Mouse (Mus musculus) hindbrain, postnatal 0 days (tissue): ENCODE results near the gene Pglyrp1. TPM values are rescaled to one million over a fixed set of nuclear protein-coding genes. Genes with fewer than 3 reads are reported as not detected.

Source experiments
- ATAC-seq: fragments of 200-750 bp; cut with Nextera tagmentation; 2 replicates; pipeline ENCODE4 v1.8.0; 2017; ENCODE audit warnings: mild to moderate bottlenecking, moderate TSS enrichment, moderate library complexity
- DNase-seq: peaks from one replicate; pipeline ENCODE4 v3.0.0-alpha.2; 2015; ENCODE audit warnings: low spot score
- H3K27ac ChIP-seq: fragments of 300-500 bp; sonication (generic); 2 replicates; pipeline ENCODE4 v1.5.1; 2014; ENCODE audit warnings: mild to moderate bottlenecking
- H3K27me3 ChIP-seq: fragments of 300-500 bp; sonication (generic); 2 replicates; pipeline ENCODE4 v1.6.1; 2014; ENCODE audit warnings: low read length, mixed read lengths; ENCODE audit not compliant: insufficient read depth
- H3K36me3 ChIP-seq: fragments of 300-500 bp; sonication (generic); 2 replicates; pipeline ENCODE4 v1.6.1; 2014; ENCODE audit warnings: low read length, mixed read lengths; ENCODE audit not compliant: insufficient read depth
- H3K4me1 ChIP-seq: fragments of 300-500 bp; sonication (generic); 2 replicates; pipeline ENCODE4 v1.6.1; 2014; ENCODE audit warnings: antibody characterized with exemption, low read length, mixed read lengths; ENCODE audit not compliant: insufficient read depth
- H3K4me2 ChIP-seq: fragments of 300-500 bp; sonication (generic); 2 replicates; pipeline ENCODE4 v1.6.1; 2014; ENCODE audit warnings: low read depth, mild to moderate bottlenecking, low read length, moderate library complexity, mixed read lengths
- H3K4me3 ChIP-seq: fragments of 300-500 bp; sonication (generic); 2 replicates; pipeline ENCODE4 v1.5.1; 2014; ENCODE audit warnings: low read length
- H3K9ac ChIP-seq: fragments of 300-500 bp; sonication (generic); replicated peaks from 2 replicates; pipeline ENCODE4 v1.6.1; 2014; ENCODE audit warnings: mild to moderate bottlenecking, low read length, moderate library complexity, mixed read lengths
- H3K9me3 ChIP-seq: fragments of 300-500 bp; sonication (generic); 2 replicates; pipeline ENCODE4 v1.6.1; 2016; ENCODE audit warnings: low read length, mixed read lengths
- CTCF ChIP-seq: IDR thresholded peaks from 2 replicates; pipeline ENCODE4 v1.5.1; 2016; ENCODE audit warnings: antibody characterized with exemption, control low read depth, low read depth
- WGBS: fragments of 180-500 bp; shearing (Covaris S2); extraction: QIAGEN DNeasy Blood & Tissue Kit; methylation state at CpG from one replicate; pipeline ENCODE4 v1.1.7; 2014; 5-methylcytosine and 5-hydroxymethylcytosine counted together
- polyA plus RNA-seq: library from polyadenylated mRNA; unstranded; fragments of >200 nt; fragmentation: Nextera tagmentation; extraction: Ambion mirVana; gene quantifications from 2 replicates; pipeline ENCODE4 v1.2.1, GENCODE M21; 2015
- total RNA-seq: library from RNA; depleted of rRNA; stranded (reverse); fragments of >200 nt; gene quantifications from 2 replicates; pipeline ENCODE4 v1.2.3, GENCODE M21; 2014

Gene Pglyrp1
- total and polyA plus RNA-seq, 2 experiments from 2014 or later = 29.7 to 30.0 TPM

DNA sequence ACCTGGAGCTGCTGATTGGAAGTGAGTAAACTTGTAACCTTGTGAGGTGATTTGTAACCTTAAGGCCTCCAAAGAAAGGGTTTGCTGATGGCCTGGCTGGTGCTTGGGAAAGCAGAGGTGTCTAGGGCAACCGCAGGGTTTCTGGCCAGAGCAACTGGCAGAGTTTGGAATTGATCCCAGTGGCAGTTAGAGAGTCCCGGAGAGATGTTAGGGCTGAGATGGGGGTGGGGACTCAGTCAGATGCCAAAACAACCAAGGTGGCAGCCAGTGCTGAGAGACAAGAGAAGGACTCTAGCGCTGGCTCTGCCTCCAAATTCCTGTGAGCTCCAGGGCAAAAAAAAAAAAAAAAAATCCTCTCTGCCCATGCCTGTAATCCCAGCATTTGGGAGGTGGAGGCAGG is 46.8 kb downstream of the Pglyrp1 start:
- 36% methylated on average over 3 of the region's 3 CpGs for WGBS
- no peak for TF ChIP-seq CTCF
- no peak for ATAC-seq

DNA sequence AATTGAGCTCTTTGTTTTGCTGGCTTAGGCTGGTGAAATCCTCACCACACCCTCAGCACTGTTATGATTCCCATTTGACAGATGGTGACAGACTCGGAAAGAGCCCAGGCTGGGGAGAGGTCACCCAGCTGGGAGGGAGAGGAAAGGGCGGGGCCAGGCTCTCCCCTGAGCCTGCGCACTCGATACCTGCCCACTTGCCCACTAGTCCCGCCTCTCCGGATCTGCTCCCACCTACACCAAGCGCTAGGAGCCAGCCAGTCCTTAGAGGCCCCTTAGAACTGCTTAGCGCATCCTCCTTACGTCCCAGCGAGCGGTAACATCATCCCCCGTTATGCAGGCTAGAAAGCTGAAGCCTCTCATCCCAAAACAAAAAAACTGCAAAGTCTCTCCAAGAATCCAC is 49.9 kb downstream of the Pglyrp1 start:
- Histone ChIP-seq H3K9me3 (no peaks in the 10 kb centered on the region), H3K27me3 (no peaks in the 10 kb centered on the region), H3K27ac (peak overlapping the region; percentile 59), H3K4me2 (peak overlapping the region; percentile 40), H3K4me1 (peaks cover 29% of the 10 kb centered on the region), H3K9ac (no peak overlapping the region), H3K36me3 (no peaks in the 10 kb centered on the region), H3K4me3 (peak overlapping the region; percentile 7; the same call in 1 of the 2 replicates)
- WGBS = 4% methylated on average over 12 of the region's 12 CpGs
- DNase-seq (peak; percentile 70), ATAC-seq (peak; percentile 8; the same call in 1 of the 2 replicates)
- no peak for TF ChIP-seq CTCF

More for the DNA sequence above, 46.8 kb downstream of the Pglyrp1 start:
- no peak overlapping the region for H3K4me2 ChIP-seq
- no peaks in the 10 kb centered on the region for H3K27me3 ChIP-seq
- peak; percentile 57 for DNase-seq
- H3K9me3 ChIP-seq = no peaks in the 10 kb centered on the region
- no peak overlapping the region for H3K9ac ChIP-seq
- no peaks in the 10 kb centered on the region for H3K36me3 ChIP-seq
- no peak overlapping the region for H3K4me3 ChIP-seq
- H3K4me1 ChIP-seq = peaks cover 11% of the 10 kb centered on the region; the same call in 1 of the 2 replicates
- H3K27ac ChIP-seq = peak overlapping the region; percentile 32; the same call in 1 of the 2 replicates

DNA sequence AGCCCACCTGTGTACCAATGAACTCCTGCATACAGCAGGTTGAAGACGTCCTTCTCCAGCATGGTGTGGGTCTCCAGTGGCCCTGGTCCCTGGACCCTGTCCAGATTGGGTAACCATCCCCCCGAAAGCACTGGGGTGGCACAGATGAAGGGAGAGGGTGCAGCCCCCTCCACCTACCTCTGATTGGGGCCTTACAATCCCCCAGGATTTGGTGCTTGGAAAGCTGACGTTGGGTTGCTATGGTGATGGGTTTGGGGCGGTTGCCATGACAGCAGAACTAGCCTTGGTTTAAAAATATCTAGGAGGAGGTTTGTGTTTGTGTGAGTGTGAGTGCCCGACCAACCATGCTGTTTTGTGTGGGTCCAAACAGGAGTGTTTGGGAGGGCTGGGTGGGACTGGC is 51.7 kb downstream of the Pglyrp1 start:
- DNase-seq = peak; percentile 85
- peak; percentile 8 for ATAC-seq
- no peaks in the 10 kb centered on the region for H3K27me3 ChIP-seq
- no peak for TF ChIP-seq CTCF
- 15% methylated on average over 5 of the region's 5 CpGs for WGBS
- no peak overlapping the region for H3K4me3 ChIP-seq
- H3K9ac ChIP-seq = no peak overlapping the region
- peak overlapping the region; percentile 74 for H3K4me2 ChIP-seq
- no peaks in the 10 kb centered on the region for H3K9me3 ChIP-seq
- peaks cover 29% of the 10 kb centered on the region for H3K4me1 ChIP-seq
- peak overlapping the region; percentile 92 for H3K27ac ChIP-seq
- H3K36me3 ChIP-seq = no peaks in the 10 kb centered on the region

DNA sequence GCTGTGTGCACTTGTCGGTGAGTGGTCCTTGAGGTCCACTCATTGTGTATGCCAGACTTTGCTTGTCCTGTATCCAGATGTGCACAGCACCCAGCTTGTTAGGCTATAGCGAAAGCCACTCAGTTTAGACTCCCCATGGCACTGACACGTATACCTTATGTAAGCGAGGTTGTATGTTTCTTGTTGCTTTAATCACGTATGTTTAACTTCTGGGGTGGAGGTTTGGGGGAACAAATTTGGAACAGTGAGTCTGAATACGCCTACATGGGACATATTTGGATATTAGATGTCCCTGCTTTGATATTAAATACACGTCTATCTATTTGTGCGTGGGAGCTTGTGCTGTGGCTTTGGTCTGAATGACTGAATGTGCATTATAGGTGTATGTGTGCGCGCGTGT is 52.1 kb downstream of the Pglyrp1 start:
- Histone ChIP-seq H3K27me3 (no peaks in the 10 kb centered on the region), H3K4me1 (peaks cover 34% of the 10 kb centered on the region), H3K36me3 (no peaks in the 10 kb centered on the region), H3K4me2 (peak overlapping the region; percentile 74), H3K27ac (peak overlapping the region; percentile 92), H3K4me3 (no peak overlapping the region), H3K9ac (no peak overlapping the region), H3K9me3 (no peaks in the 10 kb centered on the region)
- DNase-seq (no peak), ATAC-seq (no peak; the same call in 1 of the 2 replicates)
- TF ChIP-seq CTCF = no peak
- WGBS = 45% methylated on average over 11 of the region's 11 CpGs

DNA sequence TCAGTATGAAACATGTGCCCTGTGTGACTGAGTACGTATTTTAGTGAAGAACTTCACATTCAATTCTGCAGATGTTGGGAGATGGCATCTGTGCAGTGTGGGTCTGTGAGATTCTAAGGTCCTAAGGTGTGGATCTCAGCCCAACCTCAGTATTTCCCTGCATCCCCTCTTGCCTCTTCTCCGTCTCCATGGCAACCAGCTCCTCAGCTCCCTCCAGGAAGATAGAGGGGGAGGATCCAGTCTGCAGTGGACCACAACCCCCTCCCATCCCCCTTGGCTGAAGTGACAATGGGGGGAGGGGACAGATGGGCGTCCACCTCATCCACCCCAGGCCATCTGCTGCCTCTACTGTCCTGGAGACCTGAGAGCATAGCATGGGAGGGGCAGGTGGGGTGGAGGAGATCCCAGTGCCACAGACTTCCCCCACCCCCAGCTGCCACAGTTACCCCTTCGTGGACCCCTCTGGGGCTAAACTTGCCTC is 52.6 kb downstream of the Pglyrp1 start:
- ATAC-seq (peak; percentile 13; the same call in 1 of the 2 replicates), DNase-seq (peak; percentile 85)
- H3K27ac ChIP-seq = peak overlapping the region; percentile 92
- H3K36me3 ChIP-seq = no peaks in the 10 kb centered on the region
- TF ChIP-seq CTCF = no peak
- H3K9ac ChIP-seq = 0 out of 2 replicates have a peak overlapping the region, but pooled peaks have one; percentile 17
- WGBS = 14% methylated on average over 4 of the region's 4 CpGs
- H3K27me3 ChIP-seq = no peaks in the 10 kb centered on the region
- no peak overlapping the region for H3K4me3 ChIP-seq
- no peaks in the 10 kb centered on the region for H3K9me3 ChIP-seq
- peaks cover 35% of the 10 kb centered on the region for H3K4me1 ChIP-seq
- peak overlapping the region; percentile 74 for H3K4me2 ChIP-seq

DNA sequence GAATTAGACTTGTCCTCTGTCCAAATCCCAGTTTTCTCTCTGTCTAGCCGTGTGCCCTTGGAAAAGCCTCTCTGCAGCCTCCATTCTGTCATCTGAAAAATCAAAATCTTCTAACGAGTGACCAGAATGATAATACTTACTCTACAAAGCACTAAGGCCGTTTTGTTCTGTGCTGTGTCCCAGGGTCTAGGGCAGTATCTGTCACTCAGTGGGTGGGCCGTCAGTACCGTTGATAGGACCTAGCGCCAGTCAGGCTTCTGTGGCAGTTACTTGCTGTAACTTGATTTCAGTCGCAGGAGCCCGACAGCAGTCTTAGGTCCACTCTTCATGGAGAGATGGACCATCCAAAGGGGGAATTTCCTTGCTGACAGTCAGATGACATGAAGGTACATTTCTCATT is 53.2 kb downstream of the Pglyrp1 start:
- WGBS = 3% methylated on average over 8 of the region's 8 CpGs
- H3K4me1 ChIP-seq = peaks cover 35% of the 10 kb centered on the region
- H3K9ac ChIP-seq = 0 out of 2 replicates have a peak overlapping the region, but pooled peaks have one; percentile 17

DNA sequence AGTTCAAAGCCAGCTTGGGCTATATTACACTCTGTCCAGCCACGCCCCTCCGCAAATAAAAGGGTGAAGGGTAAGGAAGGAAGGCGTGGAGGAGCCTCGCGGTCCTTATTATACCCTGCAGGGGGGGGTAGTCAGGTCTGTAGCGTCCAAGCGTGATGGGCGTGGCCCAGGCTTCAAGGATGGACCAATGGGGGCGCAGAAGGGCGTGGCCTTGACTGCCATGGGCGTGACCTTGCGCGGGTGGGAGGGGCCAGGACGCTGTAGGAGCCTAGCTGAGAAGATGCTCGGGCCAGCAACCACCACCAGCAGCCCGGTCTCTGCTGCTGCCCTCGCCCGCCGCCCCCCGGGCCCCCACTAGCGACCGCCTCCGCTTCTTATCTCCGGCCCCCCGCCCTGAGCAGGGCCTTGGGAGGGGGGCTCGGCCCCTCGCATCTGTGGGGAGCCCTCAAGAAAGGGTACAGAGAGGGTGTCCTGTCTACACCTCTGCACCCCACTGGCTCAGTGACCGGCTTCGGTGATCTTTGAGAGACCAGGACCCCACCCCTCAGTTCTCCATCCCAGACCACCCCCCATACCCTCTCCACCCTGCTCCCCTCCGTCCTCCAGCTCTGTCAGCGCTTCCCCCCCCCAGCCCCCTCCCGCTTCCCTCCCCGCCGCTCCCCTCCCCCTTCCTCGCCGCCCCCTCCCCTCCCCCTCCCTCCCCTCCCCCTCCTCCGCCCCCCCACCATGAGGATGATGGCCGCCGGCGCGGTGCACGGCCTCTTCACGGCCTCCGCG is 54.2 kb downstream of the Pglyrp1 start, which contains the start of gene Nova2:
Gene Nova2, plus strand, starts transcription at position 727 of the 777 bp plus-strand sequence.
- H3K4me1 ChIP-seq = peaks cover 35% of the 10 kb centered on the region

More for the DNA sequence above, 53.2 kb downstream of the Pglyrp1 start:
- peak overlapping the region; percentile 92 for H3K27ac ChIP-seq
- no peak overlapping the region for H3K4me3 ChIP-seq
- H3K36me3 ChIP-seq = no peaks in the 10 kb centered on the region
- no peaks in the 10 kb centered on the region for H3K27me3 ChIP-seq
- peak overlapping the region; percentile 74 for H3K4me2 ChIP-seq
- no peaks in the 10 kb centered on the region for H3K9me3 ChIP-seq
- TF ChIP-seq CTCF = no peak
- no peak for ATAC-seq
- peak; percentile 65 for DNase-seq

More for the DNA sequence above, 54.2 kb downstream of the Pglyrp1 start, which contains the start of gene Nova2:
- H3K4me2 ChIP-seq = peak within 1 kb of the TSS; percentile 74
- H3K4me3 ChIP-seq = peak within 1 kb of the TSS; percentile 98
- 0% methylated on average over 30 of the region's 45 CpGs for WGBS
- no peaks in the 10 kb centered on the region for H3K27me3 ChIP-seq
- DNase-seq (peak; percentile 98), ATAC-seq (peak; percentile 87)
- TF ChIP-seq CTCF = peak; percentile 53
- no peaks in the 10 kb centered on the region for H3K9me3 ChIP-seq
- peak within 1 kb of the TSS; percentile 99 for H3K9ac ChIP-seq
- peak within 1 kb of the TSS; percentile 96 for H3K27ac ChIP-seq
- no peaks in the 10 kb centered on the region for H3K36me3 ChIP-seq
